Comparison of ENCODE assay signal across 12 mouse cellular contexts in genomic region chr14:76618331-76619037, GRCm38 (mm10).
DNase-seq lines count a peak whose midpoint lies in the region; ATAC-seq and TF ChIP-seq lines count a peak whose summit lies in the region.
"Had no signal": no experiment of that assay in that cellular context is flagged by ENCODE, and none has a peak within 500 bp of the region (broad histone marks: within the 10 kb centered on the region; RNA-seq: fewer than 3 reads in every experiment).

No protein-coding gene starts in this region.

- no peaks in the 10 kb centered on the region for H3K79me2 ChIP-seq in myocyte (ENCODE audit: control insufficient read depth, insufficient read depth)

- TF ChIP-seq POLR2A in myocyte (IDR thresholded peaks at IDR 0.05; ENCODE audit: insufficient read length, low read depth) = no peak

- H3K9me3 ChIP-seq in kidney, postnatal 0 days (replicated peaks; ENCODE audit: low read length) = no peaks in the 10 kb centered on the region
- no peaks in the 10 kb centered on the region for H3K9me3 ChIP-seq in forebrain, embryonic 16.5 days (ENCODE audit: control insufficient read depth, low read length)
- H3K9me3 ChIP-seq: megakaryocyte, embryonic 14.5 days had no signal

- ATAC-seq in kidney, postnatal 0 days (replicated peaks; ENCODE audit: low FRiP score, low read depth) = no peak
- peak; percentile 13; the same call in 1 of the 2 replicates for ATAC-seq in forebrain, embryonic 16.5 days
- ATAC-seq in erythroblast, adult 5-6 weeks (replicated peaks; ENCODE audit: low FRiP score, poor library complexity, severe bottlenecking) = no peak

- peak; percentile 67 to 78 for DNase-seq in adrenal gland, adult (ENCODE audit: inconsistent age in 2 of 2, low spot score in 1 of 2)
- no peak for DNase-seq in adrenal gland, postnatal 4 days (ENCODE audit: low spot score in 2 of 2)
- DNase-seq in kidney, postnatal 0 days (ENCODE audit: low spot score) = peak; percentile 51
- DNase-seq in kidney, postnatal 10 days = no peak
- no peak for DNase-seq in c-Kit-positive CD71-positive TER-119-positive erythroid progenitor cells, embryonic 14.5 days (ENCODE audit: low spot score)
- DNase-seq: kidney, adult 18-20 months; layer of hippocampus, adult 9-11 months; spleen, adult 18-20 months had no signal

- no peak for TF ChIP-seq CTCF in kidney, postnatal 0 days (IDR thresholded peaks at IDR 0.05; ENCODE audit: low read depth)

- no peaks in the 10 kb centered on the region for H3K36me3 ChIP-seq in kidney, postnatal 0 days (ENCODE audit: insufficient read depth, low read length)
- no peaks in the 10 kb centered on the region for H3K36me3 ChIP-seq in forebrain, embryonic 16.5 days (ENCODE audit: control insufficient read depth, insufficient read depth)
- no peaks in the 10 kb centered on the region for H3K36me3 ChIP-seq in myocyte (ENCODE audit: control insufficient read depth, insufficient read depth)

- WGBS in kidney, postnatal 0 days = 44% methylated on average over 14 of the region's 14 CpGs
- WGBS in forebrain, embryonic 16.5 days = 37% methylated on average over 14 of the region's 14 CpGs

- no peaks in the 10 kb centered on the region for H3K27me3 ChIP-seq in kidney, postnatal 0 days (ENCODE audit: insufficient read depth, low read length)
- no peaks in the 10 kb centered on the region for H3K27me3 ChIP-seq in forebrain, embryonic 16.5 days (replicated peaks; ENCODE audit: control insufficient read depth, insufficient read depth, low read length)
- H3K27me3 ChIP-seq in myocyte (ENCODE audit: control insufficient read depth, insufficient read depth, insufficient read length) = no peaks in the 10 kb centered on the region

- H3K9ac ChIP-seq in kidney, postnatal 0 days (ENCODE audit: low read depth, low read length) = 0 out of 2 replicates have a peak overlapping the region, but pooled peaks have one; percentile 27
- H3K9ac ChIP-seq in forebrain, embryonic 16.5 days (replicated peaks; ENCODE audit: low read depth, low read length) = no peak overlapping the region

- H3ac ChIP-seq in myocyte (ENCODE audit: control insufficient read depth, insufficient read length) = no peak overlapping the region

- no peak overlapping the region for H3K27ac ChIP-seq in kidney, postnatal 0 days
- H3K27ac ChIP-seq in forebrain, embryonic 16.5 days (ENCODE audit: low read length) = peak overlapping the region; percentile 92

- H3K4me1 ChIP-seq in kidney, postnatal 0 days (replicated peaks; ENCODE audit: insufficient read depth, low read length) = peaks cover 14% of the 10 kb centered on the region
- H3K4me1 ChIP-seq in forebrain, embryonic 16.5 days (replicated peaks; ENCODE audit: control insufficient read depth, insufficient read depth, low read length) = peaks cover 33% of the 10 kb centered on the region

- H3K4me2 ChIP-seq in kidney, postnatal 0 days (ENCODE audit: low read length) = no peak overlapping the region
- H3K4me2 ChIP-seq in forebrain, embryonic 16.5 days (ENCODE audit: low read length) = no peak overlapping the region
- H3K4me2 ChIP-seq in myocyte (ENCODE audit: low read depth) = no peak overlapping the region

- no peak overlapping the region for H3K4me3 ChIP-seq in kidney, postnatal 0 days (replicated peaks; ENCODE audit: low read depth, low read length)
- H3K4me3 ChIP-seq in forebrain, embryonic 16.5 days (replicated peaks; ENCODE audit: low read length) = no peak overlapping the region
- no peak overlapping the region for H3K4me3 ChIP-seq in myocyte

TF ChIP-seq in myocyte, 11 proteins besides CTCF, POLR2A, EP300 and RAD21:
- TF ChIP-seq MYOD1 (IDR thresholded peaks at IDR 0.05; ENCODE audit: control insufficient read depth in 1 of 3, insufficient read length in 2 of 3, low read depth in 2 of 3) = peak in 2 of 3 experiments; percentile 30 to 39
- no peak for TF ChIP-seq TCF12 (IDR thresholded peaks at IDR 0.05; ENCODE audit: insufficient read depth, poor library complexity, severe bottlenecking)
- peak in 1 of 3 experiments; percentile 67 for TF ChIP-seq MYOG (IDR thresholded peaks at IDR 0.05; ENCODE audit: control insufficient read depth in 1 of 3, insufficient read depth in 1 of 3, insufficient read length in 2 of 3, low read depth in 2 of 3)
TF ChIP-seq in myocyte: peak in this region for 2.

Comparison
In these comparisons a context has a peak if more than half of its experiments do, and no peak if none do; other contexts are left out.
1. DNase-seq: peak in adrenal gland, adult (2 of 2) and kidney, postnatal 0 days (single experiment); none in adrenal gland, postnatal 4 days (0 of 2), kidney, postnatal 10 days (single experiment) and c-Kit-positive CD71-positive TER-119-positive erythroid progenitor cells, embryonic 14.5 days (single experiment).